Mouse (Mus musculus) bone marrow macrophage, adult 2 months (primary cell): ENCODE measurements at regions not wholly inside any gene's neighbourhood (a gene's known extent, or its start where the extent isn't known, plus 50 kb on each side); places are given as distances from the start of the nearest gene placed in this dataset.

Experiments
- H3K27ac ChIP-seq: 2 replicates; pipeline ENCODE4 v1.5.1; 2012; ENCODE audit warnings: low read depth, low read length; ENCODE audit not compliant: insufficient read depth
- H3K4me1 ChIP-seq: 2 replicates; pipeline ENCODE4 v1.6.1; 2012; ENCODE audit warnings: low read length; ENCODE audit not compliant: control insufficient read depth, insufficient read depth
- H3K4me3 ChIP-seq: 2 replicates; pipeline ENCODE4 v1.5.1; 2012; ENCODE audit warnings: mild to moderate bottlenecking, low read length, moderate library complexity; ENCODE audit not compliant: insufficient read depth
- CTCF ChIP-seq: IDR thresholded peaks from 2 replicates; pipeline ENCODE4 v1.5.1; 2012; ENCODE audit warnings: low read depth, mild to moderate bottlenecking, low read length, moderate library complexity
- POLR2A ChIP-seq: IDR thresholded peaks from 2 replicates; pipeline ENCODE4 v1.6.1; 2012; ENCODE audit warnings: mild to moderate bottlenecking, low read depth, low read length, borderline replicate concordance

DNA sequence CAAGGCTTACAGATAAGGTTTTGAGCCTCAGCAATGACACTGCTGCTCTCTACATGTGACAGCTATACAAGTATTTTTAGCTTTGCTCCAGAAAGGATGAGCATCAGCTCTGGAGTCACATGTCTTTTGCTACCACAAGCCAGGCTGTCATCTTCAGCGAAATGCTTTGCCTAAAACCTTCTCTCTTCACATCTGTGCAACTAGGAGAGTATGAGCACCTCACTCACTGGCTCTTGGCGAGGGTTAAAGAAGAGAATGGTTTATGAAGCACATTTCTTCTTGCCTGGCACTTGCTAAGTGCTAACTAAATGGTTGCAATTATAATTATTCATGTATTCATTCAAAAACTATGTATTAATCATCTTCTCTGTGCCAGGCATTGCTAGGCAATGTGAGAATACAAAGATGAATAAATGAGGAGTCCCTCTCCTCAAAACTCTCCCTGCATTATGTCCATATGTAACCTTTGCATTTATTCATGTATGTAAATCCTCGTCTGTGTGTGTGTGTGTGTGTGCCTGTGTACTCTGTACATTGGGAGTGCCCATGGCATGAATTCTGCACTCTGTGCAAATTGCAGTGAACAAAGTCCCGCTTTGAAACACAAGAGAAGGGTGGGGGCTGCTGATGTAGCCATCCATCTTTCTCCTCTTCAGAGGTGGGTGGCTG lies 682.0 kb downstream of the Gsdmc2 start:
- Histone ChIP-seq H3K4me1 (no peaks in the 10 kb centered on the region), H3K4me3 (no peak overlapping the region), H3K27ac (no peak overlapping the region)
- TF ChIP-seq POLR2A (no peak), CTCF (no peak)

DNA sequence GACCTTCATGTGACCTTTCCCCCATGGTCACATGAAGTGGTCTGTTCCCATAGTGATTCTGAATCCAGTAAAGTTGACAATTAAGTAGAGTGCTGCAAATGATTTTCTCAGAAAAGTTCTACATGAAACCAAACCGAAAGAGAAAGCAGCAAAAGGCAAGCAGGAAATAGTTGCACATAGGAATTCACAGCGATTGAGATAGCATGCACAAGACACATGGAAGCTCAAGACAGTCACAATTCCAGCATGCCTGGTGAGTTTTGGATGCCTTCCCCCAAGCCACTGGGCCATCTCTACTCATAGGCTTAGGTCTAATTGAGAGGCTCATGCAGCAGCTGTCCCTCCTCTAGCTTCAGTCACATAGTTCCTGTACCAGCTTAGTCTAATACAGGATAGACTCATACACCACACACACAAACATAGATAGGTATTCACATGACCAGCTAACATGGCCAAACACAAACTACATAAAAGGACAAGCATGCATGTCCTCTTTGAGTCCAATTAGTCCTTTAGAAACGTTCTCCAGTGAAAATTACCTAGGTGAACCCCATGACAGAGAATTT lies 721.8 kb downstream of the Gsdmc2 start:
- Histone ChIP-seq H3K4me1 (no peaks in the 10 kb centered on the region), H3K4me3 (no peak overlapping the region), H3K27ac (no peak overlapping the region)
- TF ChIP-seq POLR2A (no peak), CTCF (no peak)

DNA sequence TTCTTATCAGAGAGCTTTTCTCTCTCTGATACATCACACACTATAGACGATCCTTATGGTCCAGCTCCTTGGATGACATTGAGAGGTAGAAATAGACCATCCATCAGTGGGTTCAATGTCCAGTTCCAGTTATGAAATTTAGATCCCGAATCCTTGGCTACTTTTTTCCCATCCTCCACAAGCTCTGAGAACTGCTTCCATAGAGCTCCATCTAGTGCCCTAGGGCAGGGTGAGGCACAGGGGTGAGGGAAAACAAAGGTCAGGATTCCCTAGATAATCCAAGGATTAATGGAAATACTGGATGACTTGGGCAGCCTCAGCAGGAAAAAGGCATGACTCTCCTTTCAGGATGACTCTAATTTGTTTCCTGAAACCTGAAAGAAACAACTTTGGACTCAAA lies 732.1 kb downstream of the Gsdmc2 start:
- no peak overlapping the region for H3K4me3 ChIP-seq
- no peak for TF ChIP-seq POLR2A

GRCm38 (mm10) chr15:63100093-63100492 lies 744.9 kb downstream of the Gsdmc2 start:
- TF ChIP-seq CTCF (no peak), POLR2A (no peak)

More for the DNA sequence above, 732.1 kb downstream of the Gsdmc2 start:
- Histone ChIP-seq H3K4me1 (no peaks in the 10 kb centered on the region), H3K27ac (no peak overlapping the region)

DNA sequence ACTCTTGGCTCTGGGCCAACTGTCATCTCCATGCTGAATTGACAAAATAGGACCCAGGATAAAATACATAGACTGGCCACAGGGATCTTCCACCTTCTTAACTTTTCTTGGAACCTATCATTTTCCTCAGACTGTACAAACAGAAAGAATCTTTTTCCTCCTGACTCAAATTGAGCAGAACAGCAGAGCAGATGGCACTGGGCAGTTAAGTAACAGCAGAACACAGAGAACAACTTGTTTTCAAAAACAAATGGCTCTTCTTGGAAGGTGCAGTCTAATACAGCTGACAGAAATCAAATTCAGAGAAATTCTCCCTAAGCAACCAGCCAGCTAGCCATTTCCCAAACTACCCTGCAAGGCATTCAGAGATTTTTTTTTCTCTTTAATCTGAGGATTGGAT lies 763.0 kb downstream of the Gsdmc2 start:
- no peak overlapping the region for H3K4me3 ChIP-seq
- TF ChIP-seq POLR2A (no peak), CTCF (no peak)

More at GRCm38 (mm10) chr15:63100093-63100492, 744.9 kb downstream of the Gsdmc2 start:
- Histone ChIP-seq H3K4me1 (no peaks in the 10 kb centered on the region), H3K27ac (no peak overlapping the region), H3K4me3 (no peak overlapping the region)

DNA sequence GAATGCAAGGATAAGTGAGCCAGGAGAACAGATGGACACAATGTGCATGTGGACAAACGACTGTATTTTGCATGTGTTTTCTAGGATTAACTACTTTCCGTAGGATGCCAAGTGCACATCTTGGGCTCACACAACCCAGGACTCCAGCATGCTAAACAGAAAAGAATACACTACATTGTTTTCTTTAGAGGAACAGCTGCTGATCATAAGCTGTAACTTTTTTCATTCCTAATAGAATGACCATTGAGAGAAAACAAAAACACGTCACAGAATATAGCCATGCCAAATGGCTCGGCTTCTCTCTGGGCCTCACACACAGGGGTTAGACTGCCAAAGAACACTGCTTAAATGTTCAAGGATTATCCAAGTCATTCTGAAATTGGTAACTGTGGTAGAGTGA lies 765.2 kb downstream of the Gsdmc2 start:
- Histone ChIP-seq H3K4me1 (no peaks in the 10 kb centered on the region), H3K4me3 (no peak overlapping the region), H3K27ac (no peak overlapping the region)
- TF ChIP-seq CTCF = no peak
- TF ChIP-seq POLR2A = no peak

More for the DNA sequence above, 763.0 kb downstream of the Gsdmc2 start:
- Histone ChIP-seq H3K27ac (no peak overlapping the region), H3K4me1 (no peaks in the 10 kb centered on the region)

DNA sequence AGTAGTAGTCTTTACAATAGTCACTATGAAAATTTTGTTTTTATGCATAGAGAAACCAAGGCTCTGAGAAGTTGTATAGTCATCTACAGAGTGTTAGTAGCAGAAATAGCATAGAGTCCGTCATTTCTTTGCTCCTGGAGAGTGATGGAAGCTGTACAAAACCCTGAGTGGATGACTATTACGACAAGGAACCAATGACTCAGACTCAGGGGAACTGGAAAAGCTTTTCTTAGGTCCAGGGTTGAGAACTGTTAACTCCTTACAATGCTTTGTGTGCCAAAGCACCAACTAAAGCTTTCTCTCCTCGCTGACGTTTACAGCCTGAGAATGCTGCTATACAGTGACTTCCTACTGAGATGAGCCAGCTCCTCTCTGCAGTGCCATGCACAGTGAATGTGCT lies 773.1 kb downstream of the Gsdmc2 start:
- Histone ChIP-seq H3K4me1 (no peaks in the 10 kb centered on the region), H3K27ac (no peak overlapping the region), H3K4me3 (no peak overlapping the region)
- TF ChIP-seq CTCF = no peak
- no peak for TF ChIP-seq POLR2A

GRCm38 (mm10) chr15:63067126-63067525 lies 777.9 kb downstream of the Gsdmc2 start:
- no peak for TF ChIP-seq CTCF
- TF ChIP-seq POLR2A = no peak
- Histone ChIP-seq H3K4me1 (no peaks in the 10 kb centered on the region), H3K27ac (no peak overlapping the region), H3K4me3 (no peak overlapping the region)

DNA sequence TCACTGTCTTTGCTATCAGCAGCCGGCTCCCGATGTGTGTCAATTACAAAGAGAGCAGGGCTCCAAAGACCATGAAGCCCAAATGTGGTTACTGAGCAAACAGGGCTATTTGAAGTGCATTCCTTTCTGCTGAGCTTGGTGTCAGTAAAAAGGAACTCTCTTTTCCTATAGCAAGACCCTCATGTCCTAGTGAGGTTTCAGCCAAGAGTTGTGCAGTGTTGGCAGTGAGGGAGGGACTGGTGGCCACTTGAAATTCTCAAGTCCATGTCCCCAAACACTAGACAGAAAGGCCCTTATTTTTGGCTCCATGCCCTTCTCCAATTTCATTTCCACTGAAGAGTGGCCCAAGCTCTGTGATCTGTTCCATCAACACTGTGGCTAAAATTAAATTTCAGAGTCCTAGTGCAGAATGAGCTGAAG lies 778.9 kb downstream of the Gsdmc2 start:
- Histone ChIP-seq H3K4me1 (no peaks in the 10 kb centered on the region), H3K27ac (no peak overlapping the region), H3K4me3 (no peak overlapping the region)
- TF ChIP-seq POLR2A (no peak), CTCF (no peak)

- no peak overlapping the region for H3K27ac ChIP-seq
- no peak overlapping the region for H3K4me3 ChIP-seq
- H3K4me1 ChIP-seq = no peaks in the 10 kb centered on the region
- TF ChIP-seq POLR2A = no peak
- no peak for TF ChIP-seq CTCF
Measured at GRCm38 (mm10) chr15:63061891-63062290, 783.1 kb downstream of the Gsdmc2 start.
